Mouse (Mus musculus) E14TG2a.4 (cell line): Measurements from ENCODE around the gene Rpp38.

Experiments
- CTCF ChIP-seq: conservative IDR thresholded peaks from 2 replicates; pipeline ENCODE4 v1.5.1; 2014; ENCODE audit warnings: low read length
- POU5F1 ChIP-seq: IDR thresholded peaks from 2 replicates; pipeline ENCODE4 v1.6.1; 2014; ENCODE audit warnings: low read length, borderline replicate concordance

- TF ChIP-seq CTCF, result no peak
- TF ChIP-seq POU5F1, result no peak
These were observed 3.3 kb upstream of the Rpp38 start, which contains the start of gene Acbd7 for GRCm38 (mm10) chr2:3335611-3336301.
